8 mouse cellular contexts compared by ENCODE assay signal in genomic region chr7:80260625-80261371, GRCm38 (mm10). TPM values are rescaled to one million over a fixed set of nuclear protein-coding genes. Genes with fewer than 3 reads are reported as not detected.
DNase-seq lines count a peak whose midpoint lies in the region; ATAC-seq lines count a peak whose summit lies in the region.

TSS of gene Ngrn (plus strand) at chr7:80261215.

- no peaks in the 10 kb centered on the region for H3K9me3 ChIP-seq in intestine, embryonic 16.5 days (ENCODE audit: control insufficient read depth, low read length)

- DNase-seq in adrenal gland, postnatal 10 days, result peak; percentile 92
- peak; percentile 83 for DNase-seq in embryo, embryonic 9.5 days (ENCODE audit: extremely low spot score)
- DNase-seq in gastrocnemius, postnatal 4 days (ENCODE audit: low spot score in 2 of 2), result peak; percentile 67 to 86
- peak; percentile 84 to 89 for DNase-seq in left cerebral cortex, postnatal 25 days (ENCODE audit: low spot score in 2 of 2)
- peak; percentile 86 for DNase-seq in mesoderm, embryonic 11.5 days (ENCODE audit: low read depth, low spot score)
- DNase-seq in right cerebral cortex, postnatal 25 days, result peak; percentile 84
- DNase-seq in urinary bladder, postnatal 4 days (ENCODE audit: low spot score in 2 of 2), result peak; percentile 80 to 90

- H3K4me3 ChIP-seq in intestine, embryonic 16.5 days (ENCODE audit: low read length), result peak within 1 kb of the TSS; percentile 83

- 25% methylated on average over 40 of the region's 40 CpGs for WGBS in intestine, embryonic 16.5 days

- peak; percentile 92 for ATAC-seq in intestine, embryonic 16.5 days

- intact Hi-C loops in left cerebral cortex, postnatal 25 days (cut with DNase I), result loop anchor here (2.0 kb wide), 1 partner anchor 14 kb away; the partner anchor contains the start of gene Ttll13

- H3K27ac ChIP-seq in intestine, embryonic 16.5 days (ENCODE audit: low read length), result peak within 1 kb of the TSS; percentile 80

- peak within 1 kb of the TSS; percentile 88 for H3K9ac ChIP-seq in intestine, embryonic 16.5 days (ENCODE audit: low read depth, low read length)

- H3K36me3 ChIP-seq in intestine, embryonic 16.5 days (ENCODE audit: control insufficient read depth, insufficient read depth, low read length), result peaks cover 7% of the 10 kb centered on the region

- peak within 1 kb of the TSS; percentile 87 for H3K4me2 ChIP-seq in intestine, embryonic 16.5 days (ENCODE audit: low read depth, low read length)

- peaks cover 9% of the 10 kb centered on the region for H3K4me1 ChIP-seq in intestine, embryonic 16.5 days (ENCODE audit: control insufficient read depth, insufficient read depth, low read length)

- no peaks in the 10 kb centered on the region for H3K27me3 ChIP-seq in intestine, embryonic 16.5 days (replicated peaks; ENCODE audit: control insufficient read depth, insufficient read depth, low read length)

RNA-seq across cellular contexts. Expression of gene Ngrn, which starts in this region (rescaled TPM):
- 10 to 100 TPM; 38.7 to 47.4 TPM for total RNA-seq in adrenal gland, postnatal 10 days (2021)
- 10 to 100 TPM; 24.4 to 24.6 TPM for total RNA-seq in gastrocnemius, postnatal 4 days (2021)
- polyA plus RNA-seq in intestine, embryonic 16.5 days (2015; fragmentation: Nextera tagmentation; extraction: Ambion mirVana), result 52.0 and 57.8 TPM in 2 replicates
- 10 to 100 TPM; 43.5 to 45.1 TPM for total RNA-seq in left cerebral cortex, postnatal 25 days (2021)

Comparison
In these comparisons a context has a peak if more than half of its experiments do, and no peak if none do; other contexts are left out.
1. Peak in every context shown above with its lines: DNase-seq, ATAC-seq, H3K4me3 ChIP-seq and H3K27ac ChIP-seq.